Mouse (Mus musculus): ENCODE results near the gene Ddx5. TPM values are rescaled to one million over a fixed set of nuclear protein-coding genes. Genes with fewer than 3 reads are reported as not detected.
"Not testable (repeated sequence)": the region's sequence is repeated elsewhere in the genome, so short reads cannot be mapped to it uniquely, and the experiment has no call there.

Gene Ddx5
- polyA plus RNA-seq, 1 experiment from 2014 or later = 515 TPM

DNA sequence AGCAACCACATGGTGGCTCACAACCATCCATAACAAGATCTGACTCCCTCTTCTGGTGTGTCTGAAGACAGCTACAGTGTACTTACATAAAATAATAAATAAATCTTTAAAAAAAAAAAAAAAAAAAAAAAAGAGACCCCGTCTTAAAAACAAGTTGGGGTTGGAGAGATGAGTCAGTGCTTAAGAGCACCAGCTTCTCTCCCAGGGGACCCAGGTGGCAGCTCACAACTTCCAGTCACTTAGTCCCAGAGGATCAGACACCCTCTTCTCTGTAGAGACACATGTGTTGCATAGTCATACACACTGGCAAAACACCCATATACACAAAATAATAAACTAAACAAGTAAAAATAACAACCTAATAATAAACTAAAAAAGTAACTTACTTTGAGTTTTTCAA, 18.5 kb upstream of the Ddx5 start:
- not testable (repeated sequence) for H3K4me2 ChIP-seq; H3K9ac ChIP-seq (ENCODE audit: low read length); H3K4me1 ChIP-seq (ENCODE audit: control insufficient read depth, insufficient read depth, low read length); H3K27ac ChIP-seq (ENCODE audit: low read depth, low read length); ATAC-seq (ENCODE audit: low FRiP score); H3K4me3 ChIP-seq (ENCODE audit: low read depth, low read length); DNase-seq (ENCODE audit: low spot score, missing footprints); H3K27me3 ChIP-seq (ENCODE audit: control insufficient read depth, insufficient read depth, low read length); H3K9me3 ChIP-seq (ENCODE audit: control insufficient read depth, low read length)
- 71% methylated on average over 1 of the region's 1 CpGs for WGBS
- peaks cover 13% of the 10 kb centered on the region for H3K36me3 ChIP-seq (ENCODE audit: control insufficient read depth, insufficient read depth, low read length)

DNA sequence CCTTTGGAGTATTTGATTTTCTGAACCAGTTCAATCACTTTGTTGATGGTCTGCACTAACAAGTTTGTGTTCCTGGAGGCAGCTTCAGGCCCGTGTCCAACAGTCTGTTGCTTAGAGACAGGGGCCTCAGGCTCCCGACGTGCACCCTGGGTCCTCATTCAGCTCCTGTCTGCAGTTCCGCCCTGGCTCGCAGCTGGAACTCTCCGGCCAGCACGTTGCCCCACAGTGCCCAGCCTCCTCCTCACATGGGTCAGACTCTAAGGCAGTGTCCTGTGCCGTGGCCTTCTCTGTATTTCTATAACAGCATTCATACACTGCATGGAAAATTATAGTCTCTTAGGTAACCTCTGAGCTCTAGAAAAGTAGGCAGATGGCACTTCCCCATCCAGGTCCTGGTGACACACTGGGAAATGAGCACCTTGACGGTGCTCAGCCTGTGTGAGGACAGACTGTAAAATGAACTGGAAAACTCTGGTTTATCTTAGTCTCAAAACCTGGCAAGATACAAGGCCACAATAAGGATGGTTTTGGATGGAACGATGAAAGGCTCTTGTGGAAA, 13.2 kb upstream of the Ddx5 start:
- H3K4me2 ChIP-seq = no peak overlapping the region
- H3K4me3 ChIP-seq (ENCODE audit: low read depth, low read length) = no peak overlapping the region
- no peaks in the 10 kb centered on the region for H3K27me3 ChIP-seq (ENCODE audit: control insufficient read depth, insufficient read depth, low read length)
- no peak for DNase-seq (ENCODE audit: low spot score, missing footprints)
- 91% methylated on average over 10 of the region's 10 CpGs for WGBS
- H3K27ac ChIP-seq (ENCODE audit: low read depth, low read length) = no peak overlapping the region
- H3K9me3 ChIP-seq (ENCODE audit: control insufficient read depth, low read length) = no peaks in the 10 kb centered on the region; the same call in 1 of the 2 replicates
- H3K9ac ChIP-seq (ENCODE audit: low read length) = no peak overlapping the region
- H3K4me1 ChIP-seq (ENCODE audit: control insufficient read depth, insufficient read depth, low read length) = no peaks in the 10 kb centered on the region
- peaks cover 36% of the 10 kb centered on the region for H3K36me3 ChIP-seq (ENCODE audit: control insufficient read depth, insufficient read depth, low read length)
- no peak for ATAC-seq (ENCODE audit: low FRiP score)

DNA sequence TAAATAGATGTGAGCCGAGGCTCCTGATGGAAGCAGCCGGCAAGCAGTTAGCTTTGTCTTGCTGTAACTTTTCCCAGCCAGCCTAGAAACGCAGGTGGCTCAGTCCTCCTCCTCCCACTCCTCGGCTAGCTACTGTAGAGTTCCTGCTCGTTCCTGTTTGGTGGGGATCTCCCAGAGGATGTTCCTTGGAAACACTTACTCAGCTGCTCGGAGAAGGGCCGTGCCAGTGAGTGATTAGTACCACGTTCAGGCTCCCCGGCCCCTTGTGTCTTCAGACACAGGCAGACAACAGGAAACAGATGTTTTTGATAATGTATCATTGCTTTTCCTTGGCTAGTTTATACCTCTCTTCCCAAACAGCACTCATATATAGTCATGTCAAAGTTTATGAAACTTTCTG, 6.7 kb upstream of the Ddx5 start:
- no peak for ATAC-seq (ENCODE audit: low FRiP score)
- Histone ChIP-seq H3K4me2 (no peak overlapping the region), H3K4me3 (ENCODE audit: low read depth, low read length) (no peak overlapping the region), H3K9ac (ENCODE audit: low read length) (no peak overlapping the region), H3K4me1 (ENCODE audit: control insufficient read depth, insufficient read depth, low read length) (no peaks in the 10 kb centered on the region), H3K36me3 (ENCODE audit: control insufficient read depth, insufficient read depth, low read length) (peaks cover 21% of the 10 kb centered on the region), H3K27ac (ENCODE audit: low read depth, low read length) (no peak overlapping the region), H3K9me3 (ENCODE audit: control insufficient read depth, low read length) (no peaks in the 10 kb centered on the region; the same call in 1 of the 2 replicates), H3K27me3 (ENCODE audit: control insufficient read depth, insufficient read depth, low read length) (no peaks in the 10 kb centered on the region)
- no peak for DNase-seq (ENCODE audit: low spot score, missing footprints)
- WGBS = 74% methylated on average over 9 of the region's 9 CpGs

DNA sequence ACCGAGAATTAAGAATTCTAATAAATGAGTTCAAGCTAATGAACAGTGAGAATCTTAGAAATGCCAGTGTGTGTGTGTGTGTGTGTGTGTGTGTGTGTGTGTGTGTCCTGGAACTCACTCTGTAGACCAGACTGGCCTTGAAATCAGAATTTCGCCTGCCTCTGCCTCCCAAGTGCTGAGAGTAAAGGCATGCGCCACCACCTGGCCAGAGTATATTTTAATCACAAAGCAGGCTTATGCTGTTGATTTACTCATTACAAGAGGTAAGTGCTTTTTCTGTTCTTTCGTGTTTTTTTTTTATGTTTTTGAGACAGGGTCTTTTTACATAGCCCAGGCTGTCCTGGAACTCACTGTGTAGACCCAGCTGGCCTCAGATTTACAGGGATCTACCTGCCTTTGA, 4.9 kb upstream of the Ddx5 start:
- Histone ChIP-seq H3K9ac (ENCODE audit: low read length) (no peak overlapping the region), H3K27ac (ENCODE audit: low read depth, low read length) (no peak overlapping the region), H3K4me2 (no peak overlapping the region), H3K36me3 (ENCODE audit: control insufficient read depth, insufficient read depth, low read length) (peaks cover 13% of the 10 kb centered on the region), H3K4me1 (ENCODE audit: control insufficient read depth, insufficient read depth, low read length) (peaks cover 5% of the 10 kb centered on the region; the same call in 1 of the 2 replicates), H3K9me3 (ENCODE audit: control insufficient read depth, low read length) (no peaks in the 10 kb centered on the region; the same call in 1 of the 2 replicates), H3K4me3 (ENCODE audit: low read depth, low read length) (no peak overlapping the region), H3K27me3 (ENCODE audit: control insufficient read depth, insufficient read depth, low read length) (no peaks in the 10 kb centered on the region)
- DNase-seq (ENCODE audit: low spot score, missing footprints) = no peak
- ATAC-seq (ENCODE audit: low FRiP score) = no peak
- WGBS = 72% methylated on average over 4 of the region's 4 CpGs

DNA sequence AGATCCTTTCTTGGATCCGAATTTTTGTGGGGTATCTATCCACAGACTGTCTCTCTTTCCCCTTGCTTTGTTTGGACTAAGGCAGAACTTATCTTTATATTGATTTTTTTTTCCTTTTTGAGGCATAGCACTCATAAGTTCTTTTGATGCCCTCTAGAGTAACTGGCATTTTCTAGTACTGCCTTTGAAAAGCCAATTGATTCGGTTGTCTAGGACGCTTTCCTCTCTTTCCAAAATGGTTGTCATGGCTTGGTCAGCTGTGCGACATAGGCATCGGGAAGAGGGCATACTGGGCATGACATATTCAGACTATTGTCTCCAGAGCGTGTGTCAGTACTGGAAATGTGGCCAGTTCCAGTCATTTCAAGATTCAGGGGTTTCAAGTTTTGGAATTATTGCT, 664 bp upstream of the Ddx5 start:
- Histone ChIP-seq H3K27me3 (ENCODE audit: control insufficient read depth, insufficient read depth, low read length) (no peaks in the 10 kb centered on the region), H3K36me3 (ENCODE audit: control insufficient read depth, insufficient read depth, low read length) (peaks cover 4% of the 10 kb centered on the region; the same call in 1 of the 2 replicates), H3K4me2 (peak overlapping the region; percentile 64), H3K4me3 (ENCODE audit: low read depth, low read length) (peak overlapping the region; percentile 98), H3K27ac (ENCODE audit: low read depth, low read length) (peak overlapping the region; percentile 98), H3K9ac (ENCODE audit: low read length) (peak overlapping the region; percentile 100), H3K9me3 (ENCODE audit: control insufficient read depth, low read length) (no peaks in the 10 kb centered on the region), H3K4me1 (ENCODE audit: control insufficient read depth, insufficient read depth, low read length) (peaks cover 15% of the 10 kb centered on the region)
- DNase-seq (ENCODE audit: low spot score, missing footprints) = peak; percentile 92
- ATAC-seq (ENCODE audit: low FRiP score) = no peak
- 0% methylated on average over 6 of the region's 6 CpGs for WGBS

DNA sequence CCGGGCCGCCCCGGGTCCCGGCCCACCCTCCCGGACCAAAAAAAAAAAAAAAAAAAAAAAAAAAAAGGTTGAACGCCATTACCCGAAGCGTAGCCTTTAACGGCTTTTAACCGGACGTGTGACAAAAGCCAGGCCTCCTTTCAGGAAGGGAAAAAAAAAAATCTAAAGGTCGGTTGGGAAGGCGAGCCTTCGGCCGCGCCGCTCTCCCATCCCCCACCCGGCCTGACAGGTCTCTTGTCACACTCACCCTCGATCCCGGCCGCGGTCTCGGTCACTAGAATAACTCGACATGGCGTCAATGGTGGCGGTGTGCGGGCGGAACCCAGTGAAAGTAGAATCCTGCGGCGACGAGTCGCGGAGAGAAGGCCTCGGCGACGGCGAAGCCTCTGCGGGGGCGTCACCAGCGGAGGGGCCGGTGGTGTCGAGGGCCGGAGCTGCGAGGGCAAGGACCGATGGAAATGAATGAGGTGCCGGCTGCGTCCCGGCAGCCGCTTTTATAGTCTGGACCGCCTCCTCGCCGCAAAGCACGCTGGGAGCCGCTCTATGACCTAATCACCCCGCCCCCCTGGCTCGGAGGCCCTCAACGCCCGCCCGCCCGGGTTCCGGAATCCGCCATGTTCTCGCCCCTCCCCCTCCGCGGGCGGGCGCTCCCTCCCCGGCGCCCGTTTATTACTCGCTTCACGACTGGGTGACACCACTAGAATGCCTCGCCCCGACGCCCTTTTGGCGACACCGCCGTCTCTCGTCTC, 785 bp downstream of the Ddx5 start:
- Histone ChIP-seq H3K9ac (ENCODE audit: low read length) (peak overlapping the region; percentile 100), H3K27ac (ENCODE audit: low read depth, low read length) (peak overlapping the region; percentile 98), H3K27me3 (ENCODE audit: control insufficient read depth, insufficient read depth, low read length) (no peaks in the 10 kb centered on the region), H3K4me1 (ENCODE audit: control insufficient read depth, insufficient read depth, low read length) (peaks cover 15% of the 10 kb centered on the region), H3K4me2 (peak overlapping the region; percentile 64), H3K4me3 (ENCODE audit: low read depth, low read length) (peak overlapping the region; percentile 98), H3K36me3 (ENCODE audit: control insufficient read depth, insufficient read depth, low read length) (peaks cover 13% of the 10 kb centered on the region), H3K9me3 (ENCODE audit: control insufficient read depth, low read length) (no peaks in the 10 kb centered on the region)
- DNase-seq (ENCODE audit: low spot score, missing footprints) (no peak), ATAC-seq (ENCODE audit: low FRiP score) (peak; percentile 77)
- under 1% methylated on average over 77 of the region's 79 CpGs for WGBS

DNA sequence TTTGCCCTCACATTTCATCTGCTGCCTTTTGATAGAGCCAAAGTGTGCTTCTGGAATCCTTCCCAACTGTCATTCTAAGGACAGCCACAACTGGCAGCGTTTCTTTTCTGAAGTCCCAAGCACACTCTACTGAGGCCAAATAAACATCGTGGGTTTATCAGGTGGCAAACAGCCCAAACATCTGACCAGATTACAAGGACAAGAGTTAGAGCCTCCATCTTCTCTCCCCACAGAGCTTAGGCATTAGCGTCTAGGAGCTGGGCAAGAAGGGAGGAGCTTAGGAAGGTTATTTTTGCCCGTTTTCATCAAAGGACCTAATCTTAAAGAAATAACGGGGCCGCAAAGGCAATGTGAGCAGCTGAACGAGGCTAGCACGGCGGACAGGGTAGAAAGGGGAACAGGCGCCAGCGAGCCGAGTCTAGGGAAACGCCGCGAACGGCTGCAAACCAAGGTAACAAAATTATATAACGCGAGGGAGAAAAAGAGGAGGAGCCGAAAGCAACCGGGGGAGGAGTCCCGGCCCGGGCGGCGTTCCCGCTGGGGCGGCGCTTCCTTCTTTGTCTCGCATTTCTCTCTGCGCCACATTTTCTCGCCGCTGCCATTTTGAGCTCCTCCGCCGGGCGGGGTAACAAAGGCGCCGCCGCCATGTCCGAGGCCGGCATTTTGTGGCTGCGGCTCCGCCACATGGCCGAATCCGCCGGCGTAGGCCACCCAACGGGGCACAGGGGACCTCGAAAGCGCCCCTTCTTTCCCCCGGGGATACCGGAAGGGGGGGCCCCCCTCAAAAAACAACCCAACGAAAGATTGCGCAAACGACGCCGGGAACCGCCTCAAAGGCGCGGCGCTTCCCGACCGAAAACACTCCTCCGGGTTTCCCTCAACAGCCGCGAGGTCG, 1.6 kb downstream of the Ddx5 start:
- Histone ChIP-seq H3K27me3 (ENCODE audit: control insufficient read depth, insufficient read depth, low read length) (no peaks in the 10 kb centered on the region), H3K36me3 (ENCODE audit: control insufficient read depth, insufficient read depth, low read length) (peaks cover 20% of the 10 kb centered on the region), H3K4me2 (peak overlapping the region; percentile 55), H3K9ac (ENCODE audit: low read length) (peak overlapping the region; percentile 100), H3K4me1 (ENCODE audit: control insufficient read depth, insufficient read depth, low read length) (peaks cover 15% of the 10 kb centered on the region), H3K9me3 (ENCODE audit: control insufficient read depth, low read length) (no peaks in the 10 kb centered on the region), H3K4me3 (ENCODE audit: low read depth, low read length) (peak overlapping the region; percentile 98), H3K27ac (ENCODE audit: low read depth, low read length) (peak overlapping the region; percentile 98)
- ATAC-seq (ENCODE audit: low FRiP score) = 0 out of 2 replicates have a peak, but pooled peaks have one; percentile 3
- peak; percentile 95 for DNase-seq (ENCODE audit: low spot score, missing footprints)
- under 1% methylated on average over 64 of the region's 65 CpGs for WGBS

DNA sequence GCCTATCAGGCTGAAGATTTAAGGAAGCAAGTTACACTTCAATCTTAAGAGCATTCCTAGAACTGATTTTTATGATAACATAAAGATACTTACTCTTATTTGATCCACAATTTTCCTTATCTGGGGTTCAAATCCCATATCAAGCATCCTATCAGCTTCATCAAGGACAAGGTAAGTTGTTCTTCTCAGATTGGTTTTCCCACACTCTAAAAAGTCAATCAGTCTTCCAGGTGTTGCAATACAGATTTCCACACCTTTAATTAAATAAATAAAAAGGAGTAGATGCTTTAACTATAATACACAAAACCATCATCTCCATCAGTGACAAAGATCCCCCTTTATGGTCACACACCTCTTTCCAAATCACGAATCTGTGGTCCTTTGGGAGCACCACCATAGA, 3.9 kb downstream of the Ddx5 start:
- H3K4me3 ChIP-seq (ENCODE audit: low read depth, low read length) = no peak overlapping the region

More for the DNA sequence above, 3.9 kb downstream of the Ddx5 start:
- Histone ChIP-seq H3K27me3 (ENCODE audit: control insufficient read depth, insufficient read depth, low read length) (no peaks in the 10 kb centered on the region), H3K36me3 (ENCODE audit: control insufficient read depth, insufficient read depth, low read length) (peaks cover 26% of the 10 kb centered on the region), H3K9me3 (ENCODE audit: control insufficient read depth, low read length) (no peaks in the 10 kb centered on the region), H3K4me1 (ENCODE audit: control insufficient read depth, insufficient read depth, low read length) (peaks cover 12% of the 10 kb centered on the region), H3K27ac (ENCODE audit: low read depth, low read length) (no peak overlapping the region), H3K4me2 (no peak overlapping the region), H3K9ac (ENCODE audit: low read length) (no peak overlapping the region)
- WGBS = 95% methylated on average over 1 of the region's 1 CpGs
- DNase-seq (ENCODE audit: low spot score, missing footprints) (no peak), ATAC-seq (ENCODE audit: low FRiP score) (no peak)
